Mouse (Mus musculus) lung, adult 2 months (tissue): ENCODE measurements around the gene Clec12b. TPM values are rescaled to one million over a fixed set of nuclear protein-coding genes. Genes with fewer than 3 reads are reported as not detected.

ENCODE experiments used
- DNase-seq: peaks from one replicate; pipeline ENCODE4 v3.0.0; 2022
- H3K4me1 ChIP-seq: fragments of 200-500 bp; 2 replicates; pipeline ENCODE4 v1.6.1; 2011; ENCODE audit warnings: low read length; ENCODE audit not compliant: control insufficient read depth, insufficient read depth
- H3K4me3 ChIP-seq: fragments of 200-500 bp; replicated peaks from 2 replicates; pipeline ENCODE3; 2011; ENCODE audit warnings: low read depth, mild to moderate bottlenecking, control low read depth, low read length; ENCODE audit errors: extremely low read depth
- CTCF ChIP-seq: fragments of 200-500 bp; IDR thresholded peaks from 2 replicates; pipeline ENCODE4 v1.5.1; 2011; ENCODE audit warnings: mild to moderate bottlenecking, low read length, control low read depth; ENCODE audit not compliant: insufficient read depth
- POLR2A ChIP-seq: fragments of 200-500 bp; IDR thresholded peaks from 2 replicates; pipeline ENCODE4 v1.6.1; 2011; ENCODE audit warnings: low read depth, mild to moderate bottlenecking, control low read depth, low read length, borderline replicate concordance; ENCODE audit errors: extremely low read depth
- WGBS: fragments of 180-500 bp; shearing (Covaris S2); methylation state at CpG from one replicate; pipeline ENCODE4 v1.1.7; 2018; 5-methylcytosine and 5-hydroxymethylcytosine counted together
- polyA plus RNA-seq: library from polyadenylated mRNA; depleted of rRNA; stranded (reverse); fragments of >200 nt; gene quantifications from 2 replicates; pipeline ENCODE4 v1.2.3, GENCODE M21; 2012

Clec12b gene
- polyA plus RNA-seq, 1 experiment: 1.5 TPM

DNA sequence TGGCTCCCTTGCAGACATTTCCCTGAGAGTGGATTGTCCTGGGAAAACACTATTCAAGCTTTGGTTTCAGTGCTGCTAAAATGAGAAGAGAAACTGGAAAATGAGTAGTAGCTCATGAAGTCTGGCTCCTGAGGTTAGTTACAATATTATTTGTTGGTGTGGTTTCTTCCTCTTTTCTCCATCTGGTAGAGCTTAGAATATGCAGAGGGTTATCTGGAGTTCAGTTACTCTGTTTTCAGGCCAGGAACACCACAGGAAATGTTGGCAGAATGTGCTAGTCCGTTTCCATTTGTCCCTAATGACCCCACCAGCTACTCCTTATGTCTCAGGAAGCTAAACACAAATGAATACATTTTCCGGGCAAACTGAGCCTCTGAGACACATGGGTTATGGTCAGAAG lies 21.6 kb upstream of the Clec12b start:
- no peak for DNase-seq
- no peak overlapping the region for H3K4me3 ChIP-seq
- no peak for TF ChIP-seq CTCF
- TF ChIP-seq POLR2A: no peak
- WGBS: 20% methylated on average over 2 of the region's 2 CpGs
- peaks cover 2% of the 10 kb centered on the region; the same call in 1 of the 2 replicates for H3K4me1 ChIP-seq

DNA sequence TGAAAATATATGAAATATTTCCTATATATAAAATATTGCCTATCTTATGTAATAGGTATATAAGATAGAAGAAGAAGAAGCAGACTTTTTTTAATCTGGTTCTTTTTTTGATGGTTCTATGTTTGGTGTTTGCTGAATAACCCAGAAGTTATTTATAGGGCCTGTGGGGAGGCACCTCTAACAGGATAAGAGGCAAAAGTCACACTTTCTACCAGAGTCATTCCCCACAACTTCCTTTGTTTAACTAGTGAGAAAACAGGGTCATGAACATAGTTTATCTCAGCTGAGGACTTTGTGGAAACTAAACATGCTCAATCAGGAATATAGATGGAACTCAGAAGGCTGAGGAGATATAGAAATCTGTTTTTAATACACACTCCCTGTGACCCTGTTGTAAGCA lies 20.3 kb upstream of the Clec12b start:
- DNase-seq: no peak
- Histone ChIP-seq H3K4me1 (peaks cover 2% of the 10 kb centered on the region; the same call in 1 of the 2 replicates), H3K4me3 (no peak overlapping the region)
- TF ChIP-seq CTCF (no peak), POLR2A (no peak)

DNA sequence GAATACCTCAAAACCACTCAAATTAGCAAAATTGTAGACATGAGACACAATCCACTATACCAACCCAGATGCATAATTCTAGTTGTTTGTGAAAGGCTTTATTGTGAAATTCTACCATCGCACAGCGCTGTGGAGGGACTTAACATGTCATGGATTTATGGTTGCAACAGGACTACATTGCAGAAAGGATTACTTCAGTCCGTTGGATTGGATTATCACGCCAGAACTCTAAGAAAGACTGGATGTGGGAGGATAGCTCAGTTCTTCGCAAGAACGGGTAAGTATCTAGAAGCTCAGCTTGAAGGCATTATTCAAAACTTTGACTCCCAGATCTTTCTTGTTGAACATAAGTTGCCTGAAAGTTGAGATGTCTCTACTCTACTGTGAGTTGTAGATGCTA lies 17.7 kb upstream of the Clec12b start:
- no peak for DNase-seq
- no peak overlapping the region for H3K4me3 ChIP-seq

DNA sequence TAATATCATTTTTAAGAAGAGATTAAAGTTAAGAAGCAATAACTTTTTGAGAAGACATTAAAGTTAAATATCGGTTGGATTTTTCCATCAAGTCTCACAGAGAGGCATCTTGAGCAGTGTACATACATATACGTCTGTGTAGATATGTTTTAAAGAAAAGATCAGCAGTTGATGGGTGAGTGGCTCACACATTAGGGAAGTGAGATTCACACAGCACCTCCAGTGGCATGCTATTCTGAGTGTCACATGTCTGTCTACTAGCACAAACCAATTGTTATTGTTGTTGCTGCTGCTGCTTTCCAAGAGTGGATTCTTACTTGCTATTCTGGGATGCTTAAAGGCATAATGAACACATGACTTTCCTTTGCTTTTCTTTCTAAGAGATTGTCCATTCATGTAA lies 16.7 kb upstream of the Clec12b start:
- DNase-seq: no peak
- peaks cover under 1% of the 10 kb centered on the region; the same call in 1 of the 2 replicates for H3K4me1 ChIP-seq
- 88% methylated on average over 2 of the region's 2 CpGs for WGBS
- TF ChIP-seq POLR2A: no peak
- no peak for TF ChIP-seq CTCF
- H3K4me3 ChIP-seq: no peak overlapping the region

More for the DNA sequence above, 17.7 kb upstream of the Clec12b start:
- no peak for TF ChIP-seq POLR2A
- TF ChIP-seq CTCF: no peak
- 87% methylated on average over 6 of the region's 6 CpGs for WGBS
- peaks cover 2% of the 10 kb centered on the region; the same call in 1 of the 2 replicates for H3K4me1 ChIP-seq

DNA sequence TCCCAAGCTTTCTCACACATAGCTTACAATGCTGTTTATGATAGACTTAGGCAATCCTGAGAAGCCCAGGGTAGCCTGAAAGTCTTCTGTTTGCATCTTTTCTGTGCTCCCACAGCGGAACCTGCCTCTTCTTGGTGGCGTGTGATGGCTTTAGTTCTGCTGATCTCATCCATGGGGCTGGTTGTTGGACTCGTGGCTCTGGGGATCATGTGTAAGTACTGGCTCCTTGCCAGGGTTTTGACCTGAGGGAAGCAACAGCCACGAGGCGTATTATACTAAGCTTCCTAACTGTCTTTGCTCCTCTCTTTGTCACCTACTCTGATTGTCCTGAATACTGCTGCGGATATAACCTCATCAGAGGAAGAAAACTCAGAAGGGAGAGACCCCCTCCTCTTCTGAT lies 14.3 kb upstream of the Clec12b start:
- H3K4me1 ChIP-seq: peaks cover 2% of the 10 kb centered on the region; the same call in 1 of the 2 replicates
- WGBS: 32% methylated on average over 6 of the region's 6 CpGs
- TF ChIP-seq POLR2A (no peak), CTCF (no peak)
- DNase-seq: peak; percentile 6
- H3K4me3 ChIP-seq: no peak overlapping the region

DNA sequence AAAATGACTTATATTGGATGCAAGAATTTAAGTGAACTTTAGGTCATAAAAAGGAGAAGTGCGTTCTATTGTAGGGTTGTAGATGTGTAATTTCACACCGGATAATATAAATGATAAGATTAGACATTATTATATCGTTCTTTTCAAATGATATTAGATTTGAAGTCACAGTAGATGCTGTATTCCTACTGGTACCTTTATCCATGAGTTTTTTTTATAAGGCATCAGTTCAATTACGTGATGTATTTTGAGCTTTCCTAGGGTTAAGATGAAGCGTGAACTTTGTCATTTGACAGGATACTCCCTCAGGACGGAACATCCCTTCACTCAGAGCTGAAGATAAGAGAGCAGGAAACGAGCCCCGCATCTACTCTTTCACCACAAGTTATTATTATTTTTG lies 11.3 kb upstream of the Clec12b start, which contains the start of gene Clec1b:
Gene Clec1b, plus strand, starts transcription at position 301 of the 400 bp plus-strand sequence.
- no peak for DNase-seq
- Histone ChIP-seq H3K4me3 (no peak within 1 kb of the TSS), H3K4me1 (peaks cover 4% of the 10 kb centered on the region)
- 65% methylated on average over 8 of the region's 8 CpGs for WGBS
- TF ChIP-seq POLR2A (no peak), CTCF (no peak)

DNA sequence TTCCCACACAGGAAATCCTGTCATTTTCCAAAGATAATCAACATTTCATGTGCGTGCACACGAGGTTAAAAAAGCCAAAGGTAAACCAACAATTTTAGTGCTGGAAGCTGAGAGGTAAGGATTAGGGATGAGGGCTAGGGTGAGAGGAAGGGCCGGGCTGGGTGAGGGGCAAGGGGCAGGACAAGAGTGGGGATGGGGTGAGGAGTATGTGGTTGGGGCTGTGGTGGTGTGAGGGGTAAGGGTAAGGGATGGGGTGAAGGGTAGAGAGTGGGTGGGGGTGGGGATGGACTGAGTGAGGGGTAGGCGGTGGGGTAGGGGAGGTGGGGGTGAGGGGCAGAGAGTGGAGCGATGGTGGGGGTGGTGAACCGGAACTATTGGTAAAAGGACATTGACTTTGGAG lies 8.1 kb upstream of the Clec12b start:
- DNase-seq: no peak
- TF ChIP-seq CTCF (no peak), POLR2A (no peak)
- Histone ChIP-seq H3K4me1 (peaks cover 4% of the 10 kb centered on the region), H3K4me3 (no peak overlapping the region)
- 57% methylated on average over 5 of the region's 6 CpGs for whole genome bisulfite sequencing

DNA sequence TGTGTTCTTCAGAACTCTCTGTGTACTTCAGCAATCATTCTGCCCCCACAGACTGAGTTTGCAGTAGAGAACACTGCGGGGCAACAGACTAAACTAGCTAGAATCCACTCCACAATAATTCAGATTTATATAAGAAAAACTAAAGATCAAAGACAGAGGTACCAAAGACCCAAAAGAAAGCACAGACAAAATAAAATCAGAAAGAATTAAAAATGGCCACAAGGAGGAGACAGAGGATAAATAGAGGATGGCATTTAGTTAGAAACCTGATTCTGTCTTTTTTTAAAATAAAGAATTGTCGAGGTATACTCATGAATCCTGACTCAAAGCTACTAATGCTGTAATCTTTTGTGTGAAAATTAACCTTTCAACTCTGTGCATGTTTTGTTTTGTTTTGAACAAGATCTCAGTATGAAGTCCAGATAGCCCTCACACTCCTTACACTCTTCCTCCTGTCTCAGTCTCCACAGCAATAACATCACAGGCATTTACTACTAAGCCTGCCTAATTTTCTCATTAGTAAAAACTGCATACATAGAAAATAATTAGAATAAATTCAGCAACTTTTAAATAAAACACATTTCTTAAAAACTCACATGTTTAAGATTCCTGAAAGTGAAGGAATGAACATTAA lies 7.5 kb upstream of the Clec12b start:
- TF ChIP-seq CTCF: peak; percentile 48; the same call in 1 of the 2 replicates
- TF ChIP-seq POLR2A: no peak
- no peak for DNase-seq
- WGBS: 24% methylated on average over 2 of the region's 2 CpGs
- Histone ChIP-seq H3K4me3 (no peak overlapping the region), H3K4me1 (peaks cover 4% of the 10 kb centered on the region)

DNA sequence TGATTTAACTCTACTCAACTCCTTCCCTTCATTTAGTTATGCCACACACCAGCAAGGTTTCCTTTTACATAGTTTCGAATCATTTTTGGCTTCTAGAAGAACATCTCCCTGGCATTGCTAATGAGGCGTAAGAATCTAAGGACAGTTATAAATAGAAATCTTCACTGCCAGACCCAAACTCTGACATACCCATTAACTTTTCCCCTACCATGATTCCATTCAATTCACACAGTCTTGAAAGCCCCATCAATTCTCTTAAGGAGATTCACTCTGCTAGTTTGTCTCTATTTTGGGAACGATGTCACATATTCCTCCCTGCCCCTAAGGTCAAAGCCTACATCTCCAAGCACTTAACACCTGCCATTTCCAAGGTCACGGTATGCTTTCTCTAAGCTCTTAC lies 674 bp downstream of the Clec12b start:
- no peak for DNase-seq
- no peaks in the 10 kb centered on the region for H3K4me1 ChIP-seq
- WGBS: 92% methylated on average over 4 of the region's 4 CpGs
- no peak overlapping the region for H3K4me3 ChIP-seq
- TF ChIP-seq POLR2A: no peak
- TF ChIP-seq CTCF: no peak

DNA sequence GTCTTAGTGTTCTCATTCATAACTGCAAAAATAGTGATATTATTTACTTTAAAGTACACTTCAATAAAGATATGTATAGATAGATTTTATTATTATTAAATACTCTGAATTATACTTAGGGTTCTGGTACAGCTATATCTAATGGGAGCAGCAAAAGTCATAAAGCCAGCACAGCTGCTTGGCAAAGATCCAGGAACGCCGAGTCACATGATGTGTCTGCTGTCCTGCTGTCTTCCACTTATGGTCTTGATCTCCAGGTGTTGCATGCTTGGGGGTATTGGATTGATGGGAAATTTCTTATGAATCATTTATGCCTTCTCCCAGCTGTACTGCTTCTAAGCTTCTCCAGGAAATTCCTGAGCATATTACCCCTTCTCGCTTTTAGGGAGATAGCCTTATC lies 2.2 kb downstream of the Clec12b start:
- DNase-seq: no peak
- H3K4me3 ChIP-seq: no peak overlapping the region
- TF ChIP-seq POLR2A: no peak
- TF ChIP-seq CTCF: no peak
- 58% methylated on average over 3 of the region's 3 CpGs for WGBS
- H3K4me1 ChIP-seq: no peaks in the 10 kb centered on the region
